Mouse (Mus musculus) liver, adult 2 months (tissue): Measurements from ENCODE around the gene Cct5. TPM values are rescaled to one million over a fixed set of nuclear protein-coding genes. Genes with fewer than 3 reads are reported as not detected.

ENCODE experiments used
- DNase-seq: peaks from one replicate; pipeline ENCODE4 v3.0.0-alpha.2; 2011; ENCODE audit warnings: low read depth, low spot score; ENCODE audit errors: extremely low read depth
- H3K27ac ChIP-seq: fragments of 200-500 bp; replicated peaks from 2 replicates; pipeline ENCODE4 v1.5.1; 2012; ENCODE audit warnings: low read depth, mild to moderate bottlenecking, control low read depth, inconsistent platforms, low read length; ENCODE audit not compliant: insufficient read depth
- H3K27me3 ChIP-seq: fragments of 200-500 bp; 2 replicates; pipeline ENCODE4 v1.6.1; 2012; ENCODE audit warnings: mild to moderate bottlenecking, moderate library complexity, low read length, inconsistent platforms; ENCODE audit not compliant: control insufficient read depth, insufficient read depth
- H3K36me3 ChIP-seq: fragments of 200-500 bp; 2 replicates; pipeline ENCODE4 v1.6.1; 2012; ENCODE audit warnings: low read length, inconsistent platforms; ENCODE audit not compliant: control insufficient read depth, insufficient read depth
- H3K4me1 ChIP-seq: fragments of 200-500 bp; 2 replicates; pipeline ENCODE4 v1.6.1; 2011; ENCODE audit warnings: low read length; ENCODE audit not compliant: control insufficient read depth, insufficient read depth
- H3K4me3 ChIP-seq: fragments of 200-500 bp; 2 replicates; pipeline ENCODE4 v1.5.1; 2011; ENCODE audit warnings: low read depth, mild to moderate bottlenecking, control low read depth, low read length, moderate library complexity; ENCODE audit not compliant: insufficient read depth
- H3K79me2 ChIP-seq: fragments of 200-500 bp; 2 replicates; pipeline ENCODE4 v1.6.1; 2012; ENCODE audit warnings: inconsistent platforms, mild to moderate bottlenecking, low read length, moderate library complexity; ENCODE audit not compliant: control insufficient read depth, insufficient read depth
- H3K9ac ChIP-seq: fragments of 200-500 bp; 2 replicates; pipeline ENCODE4 v1.6.1; 2012; ENCODE audit warnings: low read depth, mild to moderate bottlenecking, control low read depth, inconsistent platforms, low read length
- CTCF ChIP-seq: fragments of 200-500 bp; IDR thresholded peaks from 2 replicates; pipeline ENCODE4 v1.5.1; 2011; ENCODE audit warnings: low read depth, low read length, control low read depth
- POLR2A ChIP-seq: fragments of 200-500 bp; IDR thresholded peaks from 2 replicates; pipeline ENCODE4 v1.6.1; 2011; ENCODE audit warnings: low read length, control low read depth; ENCODE audit not compliant: insufficient read depth; ENCODE audit errors: extremely low read depth
- WGBS: fragments of 180-500 bp; shearing (Covaris S2); methylation state at CpG from one replicate; pipeline ENCODE4 v1.1.7; 2018; 5-methylcytosine and 5-hydroxymethylcytosine counted together
- polyA plus RNA-seq: library from polyadenylated mRNA; depleted of rRNA; stranded (reverse); fragments of >200 nt; gene quantifications from 2 replicates; pipeline ENCODE4 v1.2.3, GENCODE M21; 2012; rRNA removed
- total RNA-seq: library from RNA; depleted of rRNA; stranded (reverse); fragments of >200 nt; gene quantifications from 2 replicates; pipeline ENCODE4 v1.2.3, GENCODE M21; 2014; rRNA removed

Cct5 gene
- total RNA-seq (180 and 184 TPM in 2 replicates), polyA plus RNA-seq (72.8 and 73.6 TPM in 2 replicates)

DNA sequence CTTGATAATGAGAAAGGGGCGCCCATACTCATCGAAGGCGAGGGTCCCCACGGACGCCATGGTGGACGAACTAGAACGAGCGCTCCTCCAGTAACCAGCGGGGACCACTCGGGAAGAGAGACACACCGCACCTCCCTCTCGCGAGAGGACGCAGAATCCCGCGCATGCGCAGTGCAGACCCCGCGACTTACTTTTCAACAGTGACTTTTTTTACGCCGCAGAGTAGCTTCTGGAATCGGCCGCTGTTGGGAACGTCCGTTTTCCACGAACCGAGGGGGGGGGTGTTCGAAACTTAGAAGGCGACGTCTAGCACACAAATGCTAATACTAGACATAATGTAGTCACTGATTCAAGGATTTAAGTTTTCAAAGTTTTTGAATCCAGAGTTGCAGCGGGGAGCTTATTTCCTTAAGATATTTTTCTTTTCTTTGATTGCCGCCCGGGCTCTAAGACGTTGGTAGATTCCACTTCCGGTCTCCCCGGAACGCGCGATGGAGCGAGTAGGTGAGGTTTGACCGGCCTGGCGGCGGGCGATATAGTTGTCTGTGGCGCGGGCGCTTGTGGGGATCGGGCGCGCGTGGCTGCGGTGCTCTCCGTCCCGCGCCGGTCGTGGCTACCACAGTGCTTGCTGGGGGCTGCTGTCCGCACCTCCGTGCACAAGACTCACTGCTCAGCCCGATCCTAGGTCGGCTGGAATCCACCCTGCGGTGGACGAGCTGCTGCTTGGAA lies at the start of gene Cct5, which contains the start of gene Fam173b:
Cct5 (minus strand) TSS at position 159 of the 729 bp plus-strand sequence.
Fam173b (plus strand) TSS at position 207 of the 729 bp plus-strand sequence.
- peak within 1 kb of the TSS; percentile 72 for H3K27ac ChIP-seq
- DNase-seq = peak; percentile 85
- peaks cover 15% of the 10 kb centered on the region for H3K4me1 ChIP-seq
- peak within 1 kb of the TSS; percentile 98 for H3K9ac ChIP-seq
- no peaks in the 10 kb centered on the region for H3K27me3 ChIP-seq
- TF ChIP-seq POLR2A (peak; percentile 86), CTCF (no peak)
- H3K4me3 ChIP-seq = peak within 1 kb of the TSS; percentile 97
- peaks cover 23% of the 10 kb centered on the region for H3K79me2 ChIP-seq
- under 1% methylated on average over 63 of the region's 63 CpGs for WGBS
- peaks cover 10% of the 10 kb centered on the region for H3K36me3 ChIP-seq

DNA sequence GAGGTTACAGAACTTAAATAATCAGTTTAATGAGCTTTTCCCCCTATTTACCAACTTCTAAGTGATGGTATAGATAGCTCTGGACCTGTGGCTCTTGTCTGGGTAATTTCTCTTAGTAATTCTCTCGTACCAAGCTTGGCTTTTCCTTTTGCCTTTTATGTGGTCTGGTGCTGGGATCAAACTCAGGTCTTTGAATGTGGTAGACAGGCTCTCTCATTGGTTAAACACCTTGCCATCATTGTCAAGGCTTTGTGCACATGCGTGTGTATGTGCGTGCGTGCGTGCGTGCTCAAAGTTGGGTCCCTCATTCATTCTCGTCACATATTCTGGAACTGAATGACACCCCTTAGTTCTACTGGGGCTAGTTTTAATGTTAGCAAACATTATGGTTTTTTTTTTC lies 49.2 kb upstream of the Cct5 start:
- Histone ChIP-seq H3K9ac (no peak overlapping the region), H3K4me3 (no peak overlapping the region), H3K36me3 (no peaks in the 10 kb centered on the region), H3K4me1 (no peaks in the 10 kb centered on the region), H3K79me2 (no peaks in the 10 kb centered on the region), H3K27ac (no peak overlapping the region), H3K27me3 (no peaks in the 10 kb centered on the region)
- no peak for TF ChIP-seq CTCF
- TF ChIP-seq POLR2A = no peak
- no peak for DNase-seq
- 97% methylated on average over 7 of the region's 7 CpGs for WGBS

GRCm38 (mm10) chr15:31649691-31650090 lies 48.1 kb upstream of the Cct5 start:
- WGBS = 86% methylated on average over 12 of the region's 12 CpGs
- H3K36me3 ChIP-seq = no peaks in the 10 kb centered on the region
- TF ChIP-seq CTCF (no peak), POLR2A (no peak)
- H3K27me3 ChIP-seq = no peaks in the 10 kb centered on the region
- no peak overlapping the region for H3K27ac ChIP-seq
- H3K4me1 ChIP-seq = no peaks in the 10 kb centered on the region
- no peak for DNase-seq
- no peaks in the 10 kb centered on the region for H3K79me2 ChIP-seq
- H3K9ac ChIP-seq = no peak overlapping the region
- no peak overlapping the region for H3K4me3 ChIP-seq

- H3K4me1 ChIP-seq = no peaks in the 10 kb centered on the region
- H3K27me3 ChIP-seq = no peaks in the 10 kb centered on the region
- 70% methylated on average over 8 of the region's 8 CpGs for WGBS
- H3K9ac ChIP-seq = no peak overlapping the region
- no peak for DNase-seq
- H3K36me3 ChIP-seq = no peaks in the 10 kb centered on the region
- no peak overlapping the region for H3K27ac ChIP-seq
- no peaks in the 10 kb centered on the region for H3K79me2 ChIP-seq
- no peak overlapping the region for H3K4me3 ChIP-seq
- TF ChIP-seq CTCF (no peak), POLR2A (no peak)
These were observed 46.4 kb upstream of the Cct5 start for GRCm38 (mm10) chr15:31647851-31648569.

GRCm38 (mm10) chr15:31647225-31647624 lies 45.6 kb upstream of the Cct5 start:
- Histone ChIP-seq H3K4me3 (no peak overlapping the region), H3K4me1 (no peaks in the 10 kb centered on the region), H3K79me2 (no peaks in the 10 kb centered on the region), H3K9ac (no peak overlapping the region), H3K27me3 (no peaks in the 10 kb centered on the region), H3K36me3 (no peaks in the 10 kb centered on the region), H3K27ac (no peak overlapping the region)
- 92% methylated on average over 6 of the region's 6 CpGs for WGBS
- no peak for DNase-seq
- TF ChIP-seq CTCF (no peak), POLR2A (no peak)
